Mouse (Mus musculus) embryo, embryonic 10 days (tissue): ENCODE measurements at regions not wholly inside any gene's neighbourhood (a gene's known extent, or its start where the extent isn't known, plus 50 kb on each side); places are given as distances from the start of the nearest gene placed in this dataset.

ENCODE experiments used
- DNase-seq: peaks from one replicate; pipeline ENCODE4 v3.0.0-alpha.2; 2015; ENCODE audit warnings: low spot score

GRCm38 (mm10) chr9:94378835-94379234, 159.0 kb downstream of the 1190002N15Rik start:
- DNase-seq = peak; percentile 28

DNA sequence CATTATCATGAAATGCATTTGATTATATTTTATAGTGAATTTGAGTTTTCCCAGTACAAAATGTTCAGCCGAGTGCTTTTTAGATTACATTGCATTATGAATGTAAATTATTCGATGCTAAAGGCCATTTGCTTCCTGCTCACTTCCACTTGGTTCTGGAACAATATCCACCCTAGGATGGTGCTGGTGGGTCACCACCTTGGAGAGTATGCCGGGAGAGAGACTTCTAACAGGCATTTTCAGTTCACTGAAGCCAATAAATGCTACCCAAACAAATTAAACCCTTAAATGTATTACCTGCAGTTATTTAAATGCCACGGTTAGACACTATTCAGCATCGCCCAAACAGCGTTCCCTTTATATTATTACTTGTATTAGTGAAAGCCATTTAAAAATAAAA, 159.6 kb downstream of the 1190002N15Rik start:
- no peak for DNase-seq

- peak; percentile 13 for DNase-seq
These were observed 160.4 kb downstream of the 1190002N15Rik start for GRCm38 (mm10) chr9:94377346-94378039.

DNA sequence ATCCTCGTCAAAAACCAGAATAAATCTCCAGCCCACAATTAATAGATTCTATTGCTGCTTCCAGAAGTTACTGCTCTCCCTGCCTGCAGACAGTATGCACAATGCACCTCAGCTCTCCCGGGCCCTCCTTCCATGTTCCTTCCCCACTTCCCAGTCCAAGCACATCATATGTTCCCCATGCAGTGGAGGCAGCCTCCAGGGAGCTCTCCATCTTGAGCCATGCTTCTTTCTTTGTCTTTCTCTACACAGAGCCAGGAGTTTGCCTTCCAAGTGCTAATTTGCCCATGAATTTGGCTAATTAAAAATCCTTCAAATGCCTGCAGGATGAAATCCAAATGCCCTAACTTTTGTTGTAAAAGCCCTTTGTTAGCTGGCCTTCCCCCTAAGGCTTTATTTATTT, 166.9 kb downstream of the 1190002N15Rik start:
- DNase-seq = no peak

DNA sequence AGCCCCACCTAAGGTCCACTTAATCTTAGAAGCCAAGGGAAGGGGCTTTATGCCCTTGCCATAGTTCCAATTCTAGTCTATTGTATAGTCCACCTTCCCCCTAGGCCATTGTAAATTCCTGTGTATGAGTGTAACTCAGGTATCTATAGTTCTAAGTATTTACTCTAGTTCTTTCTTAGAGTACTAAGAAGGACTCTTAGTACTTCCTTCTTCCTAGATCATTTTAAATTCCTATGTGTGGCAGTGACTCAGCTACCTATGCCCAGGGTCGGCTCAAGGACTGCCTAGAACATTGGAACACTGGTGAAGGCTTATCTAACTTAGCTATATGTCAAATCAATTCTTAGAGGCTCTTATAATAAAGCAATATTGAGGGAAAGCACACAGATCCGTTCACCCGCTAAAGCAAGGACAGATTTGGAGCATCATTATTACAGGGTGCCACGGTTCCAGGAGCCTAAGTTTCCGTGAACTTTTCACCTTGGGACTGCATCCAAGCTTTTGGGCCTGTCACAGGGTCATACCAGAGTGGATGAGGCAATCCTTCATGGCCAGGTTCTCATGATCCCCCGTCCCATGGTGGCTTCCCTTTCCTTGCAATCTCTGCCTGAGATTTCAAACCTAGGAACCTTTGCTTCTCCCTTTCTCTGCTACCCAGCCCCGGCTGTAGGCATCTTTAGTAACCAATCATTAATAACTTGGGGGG, 169.5 kb downstream of the 1190002N15Rik start:
- DNase-seq = no peak

GRCm38 (mm10) chr9:94361877-94362697, 175.8 kb downstream of the 1190002N15Rik start:
- no peak for DNase-seq

DNA sequence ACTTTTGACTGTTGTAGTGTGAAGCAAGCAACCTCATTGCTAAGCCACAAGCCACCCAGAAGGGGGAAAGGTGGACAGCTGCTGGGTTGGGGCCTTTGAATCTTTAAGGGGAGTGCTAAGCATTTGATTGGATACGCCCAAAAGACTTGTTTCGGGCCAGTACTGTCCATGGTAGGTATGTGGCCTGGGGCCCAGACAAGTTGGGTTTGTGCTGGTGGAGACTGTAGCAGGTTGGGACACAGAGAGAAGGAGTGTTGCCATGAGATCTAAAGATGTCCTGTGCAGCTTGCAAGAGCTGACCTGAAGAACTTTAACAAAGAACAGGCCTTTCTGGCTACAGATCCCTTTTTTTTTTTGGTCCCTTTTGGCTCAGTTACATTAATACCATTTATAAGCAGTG, 176.9 kb downstream of the 1190002N15Rik start:
- DNase-seq = no peak

GRCm38 (mm10) chr9:94358150-94358549, 179.7 kb downstream of the 1190002N15Rik start:
- no peak for DNase-seq

DNA sequence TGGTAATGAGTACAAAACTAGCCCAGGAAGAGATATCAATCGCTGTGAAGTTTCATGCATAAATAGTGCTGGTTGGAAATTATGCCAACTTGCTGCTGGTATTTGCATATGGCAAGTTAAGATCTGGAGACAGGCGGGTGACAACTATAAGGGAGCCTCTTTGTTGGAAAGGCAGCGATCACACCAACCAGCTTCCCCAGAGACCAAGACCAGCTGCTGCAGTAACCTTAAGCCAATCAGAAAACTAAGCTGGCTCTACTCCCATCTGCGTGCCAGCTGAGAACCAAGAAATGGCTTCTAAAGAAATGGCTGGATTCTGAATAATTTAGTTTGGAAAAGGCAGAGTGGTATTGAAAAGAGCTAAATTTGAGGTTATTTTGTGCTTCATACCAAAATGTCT, 195.9 kb downstream of the 1190002N15Rik start:
- DNase-seq = no peak

DNA sequence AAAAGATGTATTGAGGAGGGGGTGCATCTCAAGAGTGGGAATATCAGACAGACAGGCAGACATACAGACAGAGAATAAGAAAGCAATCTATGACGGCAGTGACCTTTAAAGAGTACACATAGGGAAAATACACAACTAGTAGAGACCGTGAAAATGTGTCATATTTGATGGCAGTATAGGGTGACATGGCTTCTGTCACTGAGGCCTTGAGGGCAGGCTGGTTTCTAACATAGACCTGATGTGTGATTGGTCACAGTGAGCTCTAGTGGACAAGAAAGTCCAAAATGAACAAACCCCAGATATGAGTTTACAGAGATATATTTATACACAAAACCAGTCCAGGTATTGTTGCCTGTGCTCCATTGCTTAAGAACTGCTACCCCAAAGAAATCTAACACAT, 196.3 kb downstream of the 1190002N15Rik start:
- DNase-seq = no peak

GRCm38 (mm10) chr9:94333450-94333849, 204.4 kb downstream of the 1190002N15Rik start:
- DNase-seq = no peak

DNA sequence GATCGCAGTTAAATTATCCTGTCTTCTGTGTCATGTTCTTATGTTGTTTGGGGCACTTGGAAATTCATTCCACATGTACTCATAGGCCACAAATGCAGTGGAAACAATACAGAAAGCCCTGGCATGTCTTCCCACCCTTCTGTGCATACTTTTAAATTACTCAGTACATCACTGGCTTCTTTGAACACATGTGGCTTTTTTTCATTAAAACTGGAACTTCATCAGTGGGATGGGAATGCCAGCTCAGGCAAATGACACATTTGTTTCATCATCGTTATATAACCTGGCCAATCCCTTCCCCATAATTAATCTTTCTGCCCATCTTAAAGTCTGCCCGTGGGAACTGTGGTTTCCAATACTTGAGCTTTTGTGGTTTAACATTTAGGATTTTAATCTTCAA, 214.9 kb downstream of the 1190002N15Rik start:
- no peak for DNase-seq

- DNase-seq = no peak
These were observed 235.3 kb downstream of the 1190002N15Rik start for GRCm38 (mm10) chr9:94302575-94302974.

DNA sequence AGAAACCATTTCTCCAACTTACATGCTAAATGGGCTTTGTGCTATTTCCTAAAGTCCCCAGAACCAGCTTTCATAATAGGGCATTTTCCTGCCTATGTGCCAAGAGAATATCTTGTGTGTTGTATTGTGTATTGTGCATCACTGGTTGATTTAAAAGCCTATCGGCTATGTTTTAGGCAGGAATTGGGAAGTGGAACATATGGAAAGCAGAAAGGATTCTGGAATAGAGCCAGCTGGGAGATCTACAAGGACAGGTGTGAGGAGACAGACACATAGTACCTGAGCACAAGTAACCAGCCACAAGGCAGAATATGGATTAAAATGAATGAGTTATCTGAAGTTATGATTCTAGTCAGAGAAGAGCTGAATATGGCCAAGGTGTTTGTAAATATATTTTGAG, 236.0 kb downstream of the 1190002N15Rik start:
- no peak for DNase-seq

DNA sequence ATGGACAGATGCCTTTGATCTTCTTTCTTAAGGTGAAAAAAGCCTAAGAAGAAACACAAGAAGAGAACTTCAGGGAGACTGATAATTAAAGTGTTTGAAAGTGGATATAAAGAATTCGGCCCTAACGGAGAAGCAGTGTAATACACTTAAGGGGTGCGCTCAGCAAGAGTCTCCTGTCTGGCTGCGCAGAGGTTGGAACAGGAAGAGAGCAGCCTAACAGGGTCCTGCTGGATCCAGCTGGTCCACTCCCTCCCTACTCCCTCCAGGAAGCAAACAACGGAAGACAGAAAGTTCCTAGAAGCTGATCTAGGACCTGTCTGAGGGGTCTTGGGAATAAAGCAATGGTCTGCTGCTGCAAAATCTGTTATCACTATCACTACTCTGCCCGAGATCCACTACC, 242.4 kb downstream of the 1190002N15Rik start:
- no peak for DNase-seq

GRCm38 (mm10) chr9:94292147-94292546, 245.7 kb downstream of the 1190002N15Rik start:
- DNase-seq = no peak

GRCm38 (mm10) chr9:94289546-94289945, 248.3 kb downstream of the 1190002N15Rik start:
- DNase-seq = no peak

- DNase-seq = no peak
These were observed 250.3 kb downstream of the 1190002N15Rik start for GRCm38 (mm10) chr9:94287559-94287958.

GRCm38 (mm10) chr9:94278657-94279585, 259.0 kb downstream of the 1190002N15Rik start:
- no peak for DNase-seq

DNA sequence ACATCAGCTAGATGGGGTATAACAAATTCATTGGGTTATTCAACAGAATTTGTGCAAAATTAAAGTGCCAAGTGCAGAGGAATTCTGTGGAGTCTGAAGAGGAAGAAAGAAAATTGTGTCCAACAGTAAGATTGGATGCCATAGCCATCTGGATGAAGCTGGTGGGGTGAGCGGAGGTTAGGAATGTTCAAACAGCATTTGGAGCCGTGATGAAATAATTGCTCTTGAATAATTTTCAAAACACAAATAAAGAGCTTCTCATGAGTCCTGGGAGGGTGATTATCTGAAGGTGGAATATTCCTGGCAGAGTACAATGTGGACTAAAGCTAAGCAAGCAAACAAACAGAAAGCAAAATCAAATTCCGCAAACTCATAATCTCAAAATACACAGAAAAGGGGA, 260.8 kb downstream of the 1190002N15Rik start:
- DNase-seq = no peak

DNA sequence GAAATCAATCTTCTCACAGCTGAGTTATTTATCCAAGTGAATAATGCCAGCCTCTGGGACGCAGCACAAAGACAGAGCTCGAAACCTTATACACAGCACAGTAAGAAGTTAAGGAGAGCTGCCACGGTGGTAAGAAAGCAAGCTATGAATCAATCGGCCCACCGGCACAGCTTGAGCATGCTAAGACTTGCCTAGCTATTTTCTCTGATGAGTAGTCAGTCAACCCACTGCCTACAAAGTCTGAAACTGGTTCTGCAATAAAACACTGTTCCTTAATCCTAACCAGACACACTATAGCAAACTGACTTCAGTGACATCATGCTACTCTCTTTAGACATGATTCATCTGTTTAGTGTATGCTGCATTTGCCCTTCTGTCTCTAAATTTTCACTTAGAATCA, 268.7 kb downstream of the 1190002N15Rik start:
- DNase-seq = peak; percentile 12

DNA sequence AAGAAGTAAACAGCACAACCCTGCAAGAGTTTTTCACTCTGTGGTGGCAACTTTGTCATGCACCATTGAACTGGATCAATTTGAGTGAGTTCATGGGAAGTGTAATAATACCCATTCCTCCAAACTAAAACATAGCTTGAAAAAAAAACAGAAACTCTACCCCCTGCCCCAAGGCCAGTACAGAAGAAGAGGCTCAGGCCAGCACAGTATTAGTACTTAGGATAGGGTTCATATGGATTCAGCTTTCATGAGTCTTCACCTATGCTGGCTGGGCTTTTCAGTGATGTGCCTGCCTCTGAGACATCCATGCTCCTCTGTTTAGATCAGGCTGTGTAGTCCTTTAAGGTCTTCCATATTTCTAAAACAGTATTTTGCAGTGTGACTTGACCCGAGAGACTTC, 270.6 kb downstream of the 1190002N15Rik start:
- DNase-seq = no peak
